Comparison of ENCODE assay signal across 8 mouse cellular contexts in genomic region chr17:47010722-47011660, GRCm38 (mm10). TPM values are rescaled to one million over a fixed set of nuclear protein-coding genes. Genes with fewer than 3 reads are reported as not detected.
DNase-seq lines count a peak whose midpoint lies in the region; ATAC-seq and TF ChIP-seq lines count a peak whose summit lies in the region.

No protein-coding gene starts in this region.

- 0 out of 2 replicates have a peak overlapping the region, but pooled peaks have one; percentile 87 for H3K9ac ChIP-seq in neural tube, embryonic 14.5 days (replicated peaks; ENCODE audit: low read depth, low read length)

- intact Hi-C loops in heart, postnatal 10 days (cut with DNase I) = no loop called here

- H3K4me1 ChIP-seq in E14TG2a.4 (replicated peaks; ENCODE audit: low read depth, low read length) = peaks cover 41% of the 10 kb centered on the region
- peaks cover 12% of the 10 kb centered on the region; the same call in 1 of the 2 replicates for H3K4me1 ChIP-seq in brown adipose tissue, adult 24 weeks (ENCODE audit: control insufficient read depth, insufficient read depth, insufficient read length, low read length)
- H3K4me1 ChIP-seq in forebrain, embryonic 10.5 days = peaks cover 21% of the 10 kb centered on the region
- H3K4me1 ChIP-seq in neural tube, embryonic 14.5 days (ENCODE audit: control insufficient read depth, insufficient read depth, low read length) = peaks cover 13% of the 10 kb centered on the region

- 0 out of 2 replicates have a peak, but pooled peaks cover 8% of the 10 kb centered on the region for H3K27me3 ChIP-seq in E14TG2a.4 (ENCODE audit: insufficient read depth, low read length)
- no peaks in the 10 kb centered on the region for H3K27me3 ChIP-seq in forebrain, embryonic 10.5 days (ENCODE audit: poor library complexity, severe bottlenecking)
- H3K27me3 ChIP-seq in neural tube, embryonic 14.5 days (ENCODE audit: control insufficient read depth, insufficient read depth, low read length) = no peaks in the 10 kb centered on the region

- WGBS in forebrain, embryonic 10.5 days = 12% methylated on average over 25 of the region's 25 CpGs
- WGBS in large intestine, adult 2 months = 8% methylated on average over 25 of the region's 25 CpGs
- WGBS in neural tube, embryonic 14.5 days = 13% methylated on average over 25 of the region's 25 CpGs

- peaks cover 10% of the 10 kb centered on the region; the same call in 1 of the 2 replicates for H3K36me3 ChIP-seq in E14TG2a.4 (ENCODE audit: insufficient read depth, low read length)
- H3K36me3 ChIP-seq in forebrain, embryonic 10.5 days (replicated peaks) = peaks cover 14% of the 10 kb centered on the region
- no peaks in the 10 kb centered on the region for H3K36me3 ChIP-seq in neural tube, embryonic 14.5 days (ENCODE audit: control insufficient read depth, insufficient read depth, low read length)

- peak overlapping the region; percentile 58 for H3K27ac ChIP-seq in brown adipose tissue, adult 24 weeks (replicated peaks; ENCODE audit: low read depth, low read length)
- H3K27ac ChIP-seq in forebrain, embryonic 10.5 days = peak overlapping the region; percentile 96
- H3K27ac ChIP-seq in neural tube, embryonic 14.5 days (ENCODE audit: low read depth, low read length) = peak overlapping the region; percentile 85

- peak overlapping the region; percentile 85 for H3K4me2 ChIP-seq in neural tube, embryonic 14.5 days (ENCODE audit: low read depth, low read length)

- no peak for TF ChIP-seq CTCF in E14TG2a.4 (conservative IDR thresholded peaks at IDR 0.05; ENCODE audit: low read length)

- peak; percentile 76 for ATAC-seq in neural tube, embryonic 14.5 days (ENCODE audit: low read depth)

- DNase-seq in forebrain, embryonic 10.5 days (ENCODE audit: extremely low spot score, low spot score) = peak; percentile 64
- DNase-seq in heart, postnatal 10 days = peak; percentile 79 to 80
- DNase-seq in large intestine, adult 2 months (ENCODE audit: low read depth, low spot score) = peak; percentile 79
- DNase-seq in lung, adult 18-20 months = peak; percentile 77 to 82
- peak; percentile 62 to 69 for DNase-seq in thymus, adult 18-20 months

- peak overlapping the region; percentile 98 for H3K4me3 ChIP-seq in E14TG2a.4 (replicated peaks; ENCODE audit: low read length)
- peak overlapping the region; percentile 49 for H3K4me3 ChIP-seq in brown adipose tissue, adult 24 weeks (ENCODE audit: insufficient read depth, low read depth, low read length)
- peak overlapping the region; percentile 98 for H3K4me3 ChIP-seq in forebrain, embryonic 10.5 days
- H3K4me3 ChIP-seq in neural tube, embryonic 14.5 days (ENCODE audit: low read depth, low read length) = peak overlapping the region; percentile 88

- no peaks in the 10 kb centered on the region for H3K9me3 ChIP-seq in E14TG2a.4 (ENCODE audit: low read length)
- H3K9me3 ChIP-seq in forebrain, embryonic 10.5 days = no peaks in the 10 kb centered on the region
- no peaks in the 10 kb centered on the region for H3K9me3 ChIP-seq in neural tube, embryonic 14.5 days (ENCODE audit: control insufficient read depth, low read length)

RNA-seq across cellular contexts. Expression of gene Ubr2, which starts 0.6 kb away (rescaled TPM):
- 17.1 and 17.2 TPM in 2 replicates for polyA plus RNA-seq in brown adipose tissue, adult 24 weeks (2012; ENCODE audit: insufficient read depth, insufficient read length, missing spikeins)
- polyA plus RNA-seq in forebrain, embryonic 10.5 days (2016; fragmentation: Nextera tagmentation; extraction: Ambion mirVana) = 13.3 and 15.7 TPM in 2 replicates
- total RNA-seq in heart, postnatal 10 days (2021) = 10 to 100 TPM; 55.6 to 64.8 TPM
- polyA plus RNA-seq in large intestine, adult 2 months (2012; rRNA removed) = 13.7 and 17.0 TPM in 2 replicates
- 23.0 and 25.1 TPM in 2 replicates for polyA plus RNA-seq in neural tube, embryonic 14.5 days (2014; fragmentation: Nextera tagmentation; extraction: Ambion mirVana)

Comparison
In these comparisons a context has a peak if more than half of its experiments do, and no peak if none do; other contexts are left out.
1. Peak in every context shown above with its lines: DNase-seq, ATAC-seq, H3K4me3 ChIP-seq and H3K27ac ChIP-seq.